Mouse (Mus musculus) natural killer cell, adult 2 months (primary cell): Measurements from ENCODE around the gene Cd81.

Source experiments
- DNase-seq, 2 experiments: peaks; one replicate each; pipeline ENCODE4 v3.0.0; 2022; ENCODE audit warnings: low spot score in 2 of 2

Cd81 gene

DNA sequence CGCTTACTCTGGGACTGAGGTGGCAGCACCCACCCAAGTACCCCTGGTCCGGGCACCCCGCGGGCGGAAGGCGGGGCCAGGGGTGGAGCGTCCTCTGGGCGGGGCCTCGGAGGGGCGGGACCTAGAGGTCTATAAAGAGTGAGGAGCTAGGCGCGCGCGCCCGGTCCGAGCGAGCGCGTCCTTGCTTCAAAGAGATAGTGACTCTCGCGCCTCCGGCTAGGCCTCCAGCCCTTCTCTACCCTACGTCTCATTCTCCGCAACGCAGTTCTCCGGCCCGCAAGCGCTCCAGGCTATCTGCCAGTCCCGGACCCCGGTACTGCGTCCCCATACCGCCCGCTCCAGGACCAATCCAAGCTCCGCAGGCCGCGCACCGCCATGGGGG, at the start of gene Cd81:
Gene Cd81, plus strand, starts transcription at position 114 of the 382 bp plus-strand sequence.
- peak in 1 of 2 experiments; percentile 77 for DNase-seq

DNA sequence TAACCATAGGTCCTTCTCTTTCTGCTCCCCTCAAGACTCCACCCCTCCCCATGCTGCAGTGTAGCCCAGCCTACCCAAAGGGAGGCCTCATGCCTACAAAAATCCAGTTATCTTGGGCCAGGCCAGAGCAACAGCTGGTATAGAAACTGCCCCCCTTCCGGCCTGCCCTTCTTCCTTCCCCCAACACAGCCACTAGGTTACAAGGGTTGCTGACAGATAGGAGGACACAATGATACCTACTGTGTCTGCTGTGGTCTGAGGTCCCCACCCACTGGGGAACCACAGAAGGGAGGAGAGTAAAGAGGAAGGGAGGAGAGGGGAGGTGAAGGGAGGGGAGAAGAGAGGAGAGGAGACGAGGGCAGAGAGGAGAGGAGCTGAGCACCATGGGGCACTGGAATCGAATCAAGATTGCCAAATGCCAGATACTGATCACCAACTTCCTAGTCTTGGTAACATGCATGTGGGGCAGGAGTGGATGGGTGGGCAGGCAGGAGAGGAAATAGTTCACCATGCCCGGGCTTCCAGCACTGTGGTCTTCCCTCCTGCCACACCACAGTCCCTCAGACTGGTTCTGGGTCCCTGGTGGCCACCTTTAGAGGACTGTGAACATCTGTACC, 47.7 kb upstream of the Cd81 start, which contains the start of gene Tspan32:
Gene Tspan32, plus strand, starts transcription at position 320 of the 617 bp plus-strand sequence.
- peak; percentile 65 to 66 for DNase-seq

DNA sequence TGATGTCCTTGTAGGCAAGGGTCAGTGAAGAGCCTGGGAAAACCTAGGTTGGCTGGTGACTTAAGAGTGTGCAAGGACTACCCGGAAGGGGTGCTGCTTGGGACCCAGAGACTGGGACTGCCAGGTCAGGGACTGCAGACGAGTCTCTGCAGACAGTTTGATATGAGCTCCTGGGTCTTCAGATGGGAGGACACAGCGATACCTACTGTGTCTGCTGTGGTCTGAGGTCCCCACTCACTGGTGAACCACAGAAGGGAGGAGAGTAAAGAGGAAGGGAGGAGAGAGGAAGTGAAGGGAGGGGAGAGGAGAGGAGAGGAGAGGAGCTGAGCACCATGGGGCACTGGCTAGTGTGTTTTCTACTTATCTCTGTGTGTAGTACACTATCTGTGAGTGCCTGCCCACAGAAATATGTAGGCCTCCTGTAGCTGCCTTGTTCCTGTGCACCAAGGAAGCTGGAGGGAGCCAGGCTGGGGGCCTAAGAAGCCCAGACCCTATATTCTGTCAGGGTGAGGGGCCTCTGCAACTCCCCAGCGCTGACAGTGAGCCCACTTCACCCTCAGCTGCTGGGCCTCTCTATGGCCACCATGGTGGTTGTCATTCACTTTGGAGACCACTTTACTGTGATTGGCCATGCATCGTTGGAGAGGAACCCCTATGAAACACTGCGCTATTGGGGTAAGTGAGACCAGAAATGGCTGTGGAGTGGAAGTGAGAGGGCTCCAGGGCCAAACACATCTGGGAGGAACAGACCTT, 47.0 kb upstream of the Cd81 start:
- DNase-seq = peak; percentile 36 to 45

DNA sequence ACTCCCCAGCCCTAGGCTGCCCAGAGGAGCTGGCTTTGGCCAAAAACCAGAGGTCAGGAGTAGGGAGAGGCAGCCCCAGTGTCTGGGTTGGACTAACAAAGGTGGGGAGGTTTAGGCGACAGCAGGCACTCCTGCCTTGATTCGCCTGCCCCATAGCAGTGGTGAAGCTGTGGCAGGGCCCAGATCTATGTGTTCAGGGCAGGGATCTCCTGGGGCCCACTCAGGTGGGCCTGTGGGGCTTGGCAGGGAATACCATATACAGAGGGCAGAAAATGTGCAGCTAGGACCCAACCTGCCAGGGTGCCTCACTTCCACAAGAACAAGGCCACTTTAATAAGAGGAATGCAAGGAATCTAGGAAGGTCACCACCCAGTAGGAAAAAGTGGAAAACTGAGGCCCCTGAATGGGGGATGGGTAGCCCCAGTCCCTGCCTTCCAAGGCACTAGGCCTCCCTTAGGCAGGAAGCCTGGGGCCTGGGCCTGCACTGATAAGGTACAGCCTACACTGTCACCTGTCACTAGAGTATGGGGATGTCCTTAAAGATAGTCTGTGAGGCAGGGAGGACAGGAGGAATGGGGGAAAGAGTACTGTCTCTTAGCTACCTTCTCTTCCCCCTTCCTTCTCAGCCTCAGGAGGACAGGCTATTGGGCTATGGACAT, 46.3 kb upstream of the Cd81 start:
- no peak for DNase-seq

DNA sequence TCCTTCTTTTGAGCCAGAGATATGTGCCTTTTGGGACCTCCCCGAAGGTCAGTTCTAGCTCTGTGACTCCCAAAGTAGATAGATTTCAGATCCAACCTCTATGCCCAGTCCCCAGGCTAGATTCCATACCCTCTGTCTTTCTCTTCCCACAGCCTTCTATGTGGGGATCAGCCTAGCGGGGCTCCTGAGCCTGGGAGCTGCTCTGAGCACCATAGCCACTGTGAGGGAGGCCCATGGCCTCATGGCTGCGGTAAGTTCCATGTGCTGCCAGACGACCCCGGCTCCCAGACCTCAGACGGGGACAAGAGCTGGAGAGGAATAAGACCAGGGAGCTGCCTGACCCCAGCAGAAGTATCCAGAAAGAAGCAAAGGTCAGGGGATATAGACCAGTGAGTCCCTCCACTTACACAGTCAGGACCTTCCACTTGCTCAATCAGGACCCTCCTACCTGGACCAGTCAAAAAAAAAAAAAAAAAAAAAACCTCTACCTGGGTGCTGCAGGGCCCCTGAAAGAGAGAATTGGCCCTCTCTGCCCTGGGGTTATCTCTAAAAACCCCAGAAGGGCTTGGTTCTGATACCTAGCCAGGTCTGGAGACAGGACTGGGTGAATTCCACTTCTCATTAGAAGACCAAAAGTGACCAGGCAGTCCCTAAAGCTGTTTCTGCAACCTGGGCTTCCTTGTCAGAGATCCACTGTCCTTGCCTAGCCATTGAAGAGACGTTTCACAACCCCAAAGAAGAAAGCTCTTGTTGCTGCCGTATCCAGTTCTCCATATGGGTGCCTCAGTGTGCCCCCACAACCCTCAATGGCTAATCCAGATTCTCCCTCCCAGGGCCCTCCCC, 45.6 kb upstream of the Cd81 start:
- no peak for DNase-seq

DNA sequence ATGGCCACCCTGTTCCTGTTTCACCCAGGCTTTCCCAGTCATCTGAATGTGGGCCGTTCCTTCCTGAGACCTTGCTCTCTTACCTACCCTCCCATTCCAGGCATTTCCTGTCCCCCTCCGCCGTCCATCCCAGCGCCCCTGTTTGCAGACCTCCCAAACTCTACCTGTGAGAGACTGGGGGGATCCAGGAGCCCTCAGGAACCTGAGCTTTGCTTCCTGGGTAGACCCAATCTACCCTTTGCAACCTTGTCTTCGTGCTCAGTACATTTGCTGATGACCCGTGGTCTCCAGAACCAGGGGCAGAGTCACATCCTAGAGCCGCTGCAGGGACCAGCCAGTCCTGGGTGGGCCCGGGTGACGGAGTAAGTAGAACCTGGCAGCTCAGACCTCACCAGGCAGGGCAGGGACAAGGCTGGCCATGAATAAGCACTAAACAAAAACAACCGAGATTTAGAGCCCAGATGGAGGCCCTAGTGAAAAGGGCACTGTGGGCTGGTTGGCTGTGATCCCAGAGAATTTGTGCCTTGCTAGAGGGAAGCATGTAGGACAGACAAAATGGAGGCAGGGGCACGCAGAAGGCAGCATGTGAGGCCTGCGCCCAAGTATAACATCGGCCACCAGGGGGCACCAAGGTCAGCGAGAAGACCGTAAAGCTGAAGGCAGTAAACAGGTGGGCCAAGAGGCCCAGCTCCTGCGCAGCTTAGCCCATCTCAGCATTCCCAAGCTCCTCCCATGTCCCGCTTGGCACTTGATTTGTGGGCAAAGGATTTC, 44.8 kb upstream of the Cd81 start:
- DNase-seq = peak; percentile 86 to 91

DNA sequence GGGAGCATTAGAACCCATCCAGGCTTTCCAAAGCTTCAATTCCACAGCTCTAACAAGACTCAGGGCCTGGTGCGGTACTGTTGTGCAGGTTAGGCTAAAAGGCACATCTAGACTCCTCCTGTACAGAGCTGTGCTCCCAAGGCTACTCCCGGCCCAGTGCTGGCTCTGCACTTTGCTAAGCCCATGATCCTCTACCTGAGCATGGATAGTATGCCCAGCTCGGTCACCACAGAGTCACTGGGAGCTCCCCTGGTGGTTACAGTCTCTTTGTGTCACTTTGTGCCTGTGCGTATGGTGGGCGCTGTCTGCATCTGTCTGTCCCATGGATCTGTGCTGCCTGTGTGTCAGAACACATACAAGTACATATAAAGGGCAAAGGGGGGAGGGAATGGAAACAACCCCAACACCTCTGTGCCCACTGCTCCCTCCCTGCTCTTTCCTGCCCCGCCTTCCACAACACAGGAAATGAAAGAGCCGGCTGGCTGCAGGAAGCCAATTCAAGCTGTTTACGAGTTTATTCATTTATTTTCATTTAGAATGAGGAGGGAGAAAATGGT, 44.1 kb upstream of the Cd81 start:
- peak; percentile 66 to 69 for DNase-seq

DNA sequence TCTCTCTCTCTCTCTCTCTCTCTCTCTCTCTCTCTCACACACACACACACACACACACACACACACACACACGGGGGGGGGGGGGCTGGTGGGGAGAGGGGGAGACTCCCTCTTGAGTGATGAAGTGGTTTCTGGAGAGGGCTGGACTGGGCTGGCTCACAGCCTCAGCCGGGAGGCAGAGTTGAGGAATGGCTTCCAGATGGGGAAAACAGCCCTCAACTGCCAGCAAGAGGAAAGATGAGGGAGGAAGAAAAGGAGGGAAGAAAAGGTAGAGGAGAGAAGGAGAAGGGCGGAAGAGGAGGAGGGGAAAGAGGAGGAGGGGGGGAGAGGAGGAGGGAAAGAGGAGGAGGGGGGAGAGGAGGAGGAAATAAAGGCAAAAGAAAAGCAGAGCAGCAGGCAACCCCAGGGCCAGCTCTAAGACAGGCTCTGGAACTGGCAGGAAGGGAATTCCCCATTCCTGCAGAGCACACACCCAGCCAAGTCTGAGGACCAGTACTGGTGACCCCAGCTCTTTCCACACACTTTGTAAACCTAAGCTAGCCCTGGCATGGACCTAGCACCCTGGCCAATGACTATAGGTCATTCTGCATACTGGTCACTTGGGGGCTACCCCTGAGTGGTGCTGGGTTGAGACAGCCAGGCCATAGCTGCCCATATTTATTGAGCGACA, 43.4 kb upstream of the Cd81 start:
- DNase-seq = peak in 1 of 2 experiments; percentile 31

DNA sequence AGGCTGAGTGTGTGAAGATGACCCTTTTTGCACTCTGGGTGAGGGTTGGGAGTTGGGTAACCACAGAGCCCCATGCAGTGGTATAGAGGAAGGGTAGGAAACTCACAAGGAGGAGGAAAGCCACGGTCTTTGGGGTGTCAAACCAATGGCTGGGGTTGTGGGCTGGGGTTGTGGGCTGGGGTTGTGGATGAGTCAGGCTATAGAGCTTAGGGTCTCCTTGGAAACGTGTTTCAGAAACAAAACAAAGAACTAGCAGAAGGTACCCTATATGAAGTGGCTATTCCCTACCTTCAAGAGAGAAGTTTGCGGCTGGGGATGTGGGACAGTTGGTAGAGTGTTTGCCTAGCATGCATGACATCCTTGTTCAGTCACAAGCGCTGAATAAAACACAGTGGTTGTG, 42.5 kb upstream of the Cd81 start:
- DNase-seq = peak; percentile 68 to 81

DNA sequence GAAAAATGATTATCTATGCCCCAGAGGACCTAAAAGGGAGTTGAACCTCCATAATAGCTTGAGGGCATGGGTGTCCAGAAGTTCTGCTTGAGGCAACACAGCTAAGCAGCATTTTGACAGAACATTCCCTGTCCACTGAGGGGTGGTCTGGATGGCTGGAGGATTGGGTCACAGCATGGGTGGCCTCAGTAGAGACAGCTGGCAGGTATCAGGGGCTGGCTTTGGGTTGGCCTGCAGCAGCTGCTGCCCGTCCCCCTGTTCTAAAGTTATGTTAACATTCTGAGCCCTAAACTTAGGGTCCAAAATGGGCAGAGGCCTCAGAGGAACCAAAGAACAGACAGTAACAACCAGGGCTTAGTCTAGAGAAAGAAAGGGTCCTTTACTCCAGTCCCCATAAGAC, 41.3 kb upstream of the Cd81 start:
- no peak for DNase-seq

DNA sequence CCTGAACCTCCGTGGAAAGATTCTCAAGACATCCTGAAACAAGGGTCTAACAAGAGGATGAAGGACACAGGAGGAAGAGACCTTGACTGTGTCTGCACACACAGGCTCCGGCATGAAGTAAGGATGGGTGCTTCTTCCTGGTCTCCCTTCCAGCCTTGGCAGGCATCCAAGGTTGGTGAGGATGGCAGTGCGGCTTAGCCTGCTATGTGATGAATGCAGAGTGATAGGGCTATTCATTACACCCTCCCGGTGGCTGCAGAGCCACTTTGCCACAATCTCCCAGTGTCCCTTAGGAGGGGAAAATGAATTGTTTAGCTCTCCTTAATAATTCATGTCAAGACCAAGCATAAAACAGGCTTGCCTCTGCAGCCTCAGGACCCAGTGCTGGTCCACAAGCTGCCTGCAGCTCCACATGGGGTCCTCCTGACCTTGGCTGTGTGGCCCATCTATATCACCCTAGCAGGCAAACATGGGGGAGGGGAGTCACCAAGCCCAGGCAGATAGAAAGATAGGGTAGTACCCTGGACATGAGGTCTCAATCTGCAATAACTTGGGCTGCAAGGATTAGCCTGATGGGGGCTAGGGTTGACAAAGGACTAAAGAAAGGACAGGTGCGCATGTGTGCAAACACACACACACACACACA, 40.2 kb upstream of the Cd81 start:
- DNase-seq = no peak

DNA sequence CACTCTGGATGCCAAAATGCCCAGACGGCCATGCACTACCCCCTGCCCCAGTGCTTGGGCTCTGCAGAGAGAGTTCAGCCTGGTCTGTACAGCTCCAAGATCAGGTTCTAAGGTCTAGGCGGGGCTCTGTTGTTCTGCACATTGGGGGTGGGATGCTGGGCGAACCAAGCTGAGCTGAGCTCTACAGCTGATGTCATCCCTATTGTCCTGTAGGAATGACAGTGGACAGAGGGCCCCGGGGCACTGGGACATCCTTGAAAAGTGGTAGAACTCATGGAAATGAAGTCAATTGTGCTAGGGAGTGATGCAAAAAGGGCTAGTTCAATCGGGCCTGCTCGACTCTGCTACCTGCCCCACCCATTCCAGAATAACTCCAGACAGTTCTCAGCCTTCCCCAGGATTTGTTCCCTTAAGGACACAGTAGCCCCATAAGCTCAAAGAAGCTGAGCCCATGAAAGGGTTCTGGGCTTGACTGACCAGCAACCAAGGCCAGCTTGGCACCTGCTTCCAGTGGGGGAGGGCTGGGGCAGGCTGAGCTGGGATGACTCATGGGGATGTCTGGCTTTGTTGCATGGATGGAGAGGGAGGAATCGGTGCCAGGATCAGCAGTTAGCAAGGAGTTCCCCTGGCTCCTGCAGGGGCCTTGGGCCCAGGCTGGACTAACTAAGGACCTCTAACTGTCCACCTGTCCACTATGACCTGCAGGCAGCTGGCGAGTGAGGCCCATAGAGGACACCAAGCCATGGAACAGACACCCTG, 38.9 kb upstream of the Cd81 start:
- no peak for DNase-seq

DNA sequence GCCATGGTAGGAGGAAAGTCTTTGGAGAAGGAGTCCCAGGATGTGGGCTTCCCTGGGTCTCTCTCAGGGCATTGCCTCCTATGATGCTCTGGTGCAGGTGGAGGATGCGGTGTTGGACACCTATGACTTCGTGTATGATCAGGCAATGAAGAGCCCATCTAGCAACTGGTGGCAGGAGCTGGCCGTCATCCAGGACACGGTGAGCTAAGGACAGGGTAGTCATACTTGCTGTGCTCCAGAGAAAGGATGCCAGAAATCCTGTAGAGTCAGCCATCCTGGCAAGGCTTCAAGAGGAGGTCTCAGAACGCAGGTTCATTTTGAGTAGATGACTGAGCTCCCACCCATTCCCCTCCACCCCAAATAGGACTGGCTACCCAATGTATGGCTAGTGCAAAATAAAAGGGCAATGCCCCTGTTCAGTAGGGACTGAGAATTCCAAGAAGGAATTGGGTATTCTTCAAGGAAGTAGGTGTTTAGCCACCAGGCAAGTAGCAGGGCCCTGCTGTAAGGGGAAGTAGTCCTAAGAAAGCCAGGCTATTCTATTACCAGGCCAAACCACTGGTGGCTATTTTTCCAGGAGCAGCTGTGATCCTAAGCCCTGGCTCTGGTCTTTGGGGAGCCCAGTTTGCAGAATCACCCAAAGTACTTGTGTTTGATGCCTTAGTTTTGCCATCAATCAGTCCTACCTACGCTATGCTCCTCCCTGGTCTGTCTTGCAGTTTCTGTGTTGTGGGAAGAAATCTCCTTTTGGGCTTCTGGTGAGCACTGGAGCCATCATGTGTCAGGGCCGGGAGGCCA, 37.5 kb upstream of the Cd81 start:
- no peak for DNase-seq

DNA sequence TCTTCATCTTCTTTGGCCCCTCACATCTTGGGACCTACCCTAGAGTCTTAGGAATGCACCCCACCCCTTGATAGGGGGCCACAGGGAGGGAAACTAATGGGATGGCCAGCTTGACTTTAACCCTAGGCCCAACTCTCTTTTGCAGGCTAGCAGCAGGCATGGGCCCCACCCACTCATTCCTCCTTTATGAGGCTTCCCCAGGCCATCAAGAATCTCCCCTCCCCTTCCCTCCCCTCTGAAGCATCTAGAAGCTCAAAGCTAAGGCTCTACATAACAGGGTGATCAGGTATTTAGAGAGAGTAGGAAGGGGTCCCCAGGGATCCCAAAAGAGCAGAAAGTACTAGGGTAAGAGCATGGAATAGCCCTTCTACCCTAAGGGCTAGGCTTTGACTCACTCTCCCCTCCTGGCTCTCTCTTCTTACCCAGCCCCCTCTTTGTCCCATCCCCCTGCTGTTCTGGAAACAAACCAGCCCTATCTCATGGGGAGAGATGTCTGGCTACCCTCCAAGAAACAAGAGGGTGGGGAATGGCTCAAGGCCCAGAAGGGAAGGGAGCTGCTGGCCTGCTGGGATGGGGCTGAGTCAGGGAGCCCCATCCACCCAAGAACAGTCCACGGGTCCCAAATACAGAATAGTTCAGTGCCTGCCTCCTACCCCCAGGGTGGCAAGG, 36.6 kb upstream of the Cd81 start:
- no peak for DNase-seq

DNA sequence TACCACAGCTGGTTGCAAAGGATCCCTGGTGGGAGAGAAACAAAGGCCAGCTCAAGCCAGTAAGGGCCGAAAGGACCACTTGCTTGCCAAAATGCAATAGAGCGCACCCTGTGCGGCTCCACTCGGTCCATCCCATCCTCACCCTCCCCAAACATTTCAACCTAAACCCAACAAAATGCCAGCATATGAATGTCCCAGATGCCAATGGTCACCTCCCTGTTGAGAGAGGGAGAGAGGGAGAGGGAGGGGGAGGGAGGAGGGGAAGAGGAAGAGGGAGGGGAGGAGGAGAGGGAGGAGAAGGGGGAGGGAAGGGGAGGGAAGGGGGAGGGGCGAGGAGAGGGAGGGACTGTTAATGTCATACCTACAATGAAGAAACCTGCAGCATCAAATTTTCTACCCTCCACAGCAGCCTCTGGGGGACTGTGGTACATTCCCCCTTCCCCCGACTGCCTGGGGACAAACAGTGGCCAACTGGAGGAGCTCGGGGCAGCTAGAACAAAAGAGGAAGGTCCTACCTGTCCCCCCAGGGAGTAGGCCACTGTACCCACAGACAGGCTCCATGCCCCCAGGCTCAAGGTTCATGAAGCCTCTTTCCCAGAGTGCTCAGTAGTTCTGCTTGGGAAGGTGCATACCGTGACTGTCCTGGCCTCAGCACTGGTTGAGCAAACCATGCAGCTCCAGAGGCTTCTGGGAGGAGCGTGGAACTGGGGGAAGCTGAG, 36.0 kb upstream of the Cd81 start:
- no peak for DNase-seq

DNA sequence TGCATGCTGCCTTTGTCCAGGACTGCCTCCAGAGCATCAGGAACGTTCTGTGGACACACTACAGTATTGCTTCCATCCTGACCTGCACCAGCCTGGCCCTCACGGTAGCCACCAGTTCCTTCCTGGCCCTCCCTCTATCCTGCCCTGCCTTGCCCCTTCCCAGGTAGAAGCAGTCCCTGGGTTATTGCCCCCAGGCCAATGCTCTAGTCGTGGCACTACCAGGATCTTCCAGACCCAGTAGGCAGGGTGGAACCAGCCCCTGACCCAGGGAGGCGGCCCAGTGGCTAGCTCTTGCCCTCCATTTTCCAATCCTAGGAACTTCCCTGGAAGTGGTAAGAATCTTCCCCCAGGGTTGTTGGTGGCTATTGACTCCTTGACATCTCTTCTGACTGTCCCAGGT, 35.4 kb upstream of the Cd81 start:
- DNase-seq = no peak

DNA sequence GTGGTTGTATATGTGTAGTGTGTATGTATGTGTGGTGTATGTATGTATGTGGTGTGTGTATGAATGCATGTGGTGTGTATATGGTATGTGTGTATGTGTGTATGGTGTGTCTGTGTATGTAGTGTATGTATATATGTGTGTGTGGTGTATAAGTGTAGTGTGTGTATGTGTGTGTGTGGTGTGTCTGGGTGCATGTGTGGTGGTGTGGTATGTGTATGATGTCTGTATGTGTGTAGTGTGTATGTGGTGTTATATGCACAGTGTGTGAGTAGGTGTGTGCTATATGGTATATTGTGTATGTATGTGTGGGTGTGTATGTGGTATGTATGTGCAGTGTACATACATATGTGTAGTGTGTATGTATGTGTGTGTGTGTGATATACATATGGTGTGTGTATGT, 32.5 kb upstream of the Cd81 start:
- DNase-seq = no peak
